Mouse (Mus musculus) erythroid progenitor cell, adult 5-6 weeks (primary cell): ENCODE data around the gene Rere. TPM values are rescaled to one million over a fixed set of nuclear protein-coding genes. Genes with fewer than 3 reads are reported as not detected.
"Not testable (repeated sequence)": the region's sequence is repeated elsewhere in the genome, so short reads cannot be mapped to it uniquely, and the experiment has no call there.

Source experiments
- ATAC-seq: replicated peaks from 2 replicates; pipeline ENCODE4 v1.8.0; 2016; ENCODE audit warnings: moderate number of reproducible peaks, mild to moderate bottlenecking, moderate TSS enrichment, inconsistent platforms; ENCODE audit not compliant: poor library complexity, low FRiP score, severe bottlenecking
- total RNA-seq, 2 experiments: library from RNA; stranded (forward) in 1 of 2; stranded (reverse) in 1 of 2; fragments of 150-400 nt in 1 of 2; fragments of 186-747, 209-891 nt in 1 of 2; gene quantifications; 2 replicates each; pipeline versions ENCODE4 v1.2.3 to v1.2.4; 2015 to 2017; ENCODE audit warnings: low replicate concordance in 2 of 2

Gene Rere
- total RNA-seq, 2 experiments from 2014 or later = 5.5 to 31.0 TPM

DNA sequence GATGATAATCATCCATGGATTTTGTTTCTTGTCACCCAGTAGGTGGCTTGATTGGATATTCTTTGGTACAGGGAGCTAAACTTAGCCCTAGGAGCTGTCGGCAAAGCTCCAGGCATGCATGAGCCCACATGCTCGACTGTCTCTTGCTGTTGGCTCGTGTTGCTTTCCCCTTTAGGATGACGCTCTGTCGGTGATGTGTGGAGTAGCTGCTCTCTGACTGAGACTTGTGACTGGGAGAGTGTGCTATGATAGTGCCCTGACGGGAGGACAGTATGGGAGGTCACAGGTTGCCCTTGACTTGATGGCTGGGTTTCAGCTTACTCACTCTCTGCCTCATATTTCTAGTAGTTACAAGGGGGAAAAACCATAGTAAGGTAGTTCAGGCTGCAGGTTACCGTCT lies 192.6 kb downstream of the Rere start:
- no peak for ATAC-seq

DNA sequence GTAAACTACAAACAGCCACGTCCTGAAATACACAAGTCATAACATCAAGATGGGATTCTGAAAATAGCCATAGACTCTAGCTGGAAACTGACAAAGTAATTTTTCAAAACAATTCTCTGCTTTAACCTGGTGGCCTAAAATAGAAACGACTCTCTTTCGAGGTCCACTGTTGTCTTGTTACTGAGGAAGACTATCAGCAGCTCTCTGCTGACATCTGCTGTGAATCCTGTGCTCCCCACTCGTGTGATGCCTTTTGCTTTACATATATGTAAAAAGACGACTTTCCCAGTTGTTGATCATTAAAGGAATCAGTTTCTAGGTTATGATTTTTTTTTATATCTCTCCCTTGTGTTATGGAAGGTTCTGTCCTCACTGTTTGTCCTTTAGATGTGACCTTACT lies 194.8 kb downstream of the Rere start:
- no peak for ATAC-seq

- ATAC-seq = no peak
Measured at GRCm38 (mm10) chr4:150478006-150478405, 196.6 kb downstream of the Rere start.

DNA sequence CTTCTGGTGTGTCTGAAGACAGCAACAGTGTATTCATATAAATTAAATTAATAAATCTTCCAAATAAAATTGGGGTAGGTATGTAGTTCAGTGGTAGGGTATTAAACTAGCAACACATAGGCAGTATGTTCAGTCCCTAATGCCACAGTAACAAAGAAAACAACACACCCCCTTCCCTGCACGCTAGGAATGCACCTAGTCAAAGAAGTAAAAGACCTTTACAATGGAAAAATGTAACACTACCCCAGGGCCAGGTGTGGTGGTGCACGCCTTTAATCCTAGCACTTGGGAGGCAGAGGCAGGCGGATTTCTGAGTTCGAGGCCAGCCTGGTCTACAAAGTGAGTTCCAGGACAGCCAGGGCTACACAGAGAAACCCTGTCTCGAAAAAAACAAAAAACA lies 201.6 kb downstream of the Rere start:
- ATAC-seq = not testable (repeated sequence)

DNA sequence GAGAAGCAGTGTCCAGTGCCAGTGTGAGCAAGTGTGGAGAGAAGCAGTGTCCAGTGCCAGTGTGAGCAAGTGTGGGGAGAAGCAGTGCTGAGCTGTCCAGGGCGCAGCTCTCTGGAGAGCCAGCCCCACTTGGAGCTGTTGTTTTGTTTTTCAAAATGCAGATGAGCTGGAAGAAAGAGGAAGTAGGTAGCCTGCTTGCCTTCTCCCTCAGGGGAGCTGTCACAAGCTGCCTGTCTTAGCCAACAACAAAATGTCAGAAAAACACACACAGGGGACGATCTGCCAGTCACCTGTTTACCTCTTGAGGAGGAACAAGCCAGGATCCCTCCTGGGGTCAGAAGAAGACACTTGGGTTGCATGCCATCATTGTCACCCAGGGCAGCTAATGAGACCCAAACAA lies 204.7 kb downstream of the Rere start:
- ATAC-seq = no peak

- ATAC-seq = no peak
Measured at GRCm38 (mm10) chr4:150487109-150487508, 205.7 kb downstream of the Rere start.

DNA sequence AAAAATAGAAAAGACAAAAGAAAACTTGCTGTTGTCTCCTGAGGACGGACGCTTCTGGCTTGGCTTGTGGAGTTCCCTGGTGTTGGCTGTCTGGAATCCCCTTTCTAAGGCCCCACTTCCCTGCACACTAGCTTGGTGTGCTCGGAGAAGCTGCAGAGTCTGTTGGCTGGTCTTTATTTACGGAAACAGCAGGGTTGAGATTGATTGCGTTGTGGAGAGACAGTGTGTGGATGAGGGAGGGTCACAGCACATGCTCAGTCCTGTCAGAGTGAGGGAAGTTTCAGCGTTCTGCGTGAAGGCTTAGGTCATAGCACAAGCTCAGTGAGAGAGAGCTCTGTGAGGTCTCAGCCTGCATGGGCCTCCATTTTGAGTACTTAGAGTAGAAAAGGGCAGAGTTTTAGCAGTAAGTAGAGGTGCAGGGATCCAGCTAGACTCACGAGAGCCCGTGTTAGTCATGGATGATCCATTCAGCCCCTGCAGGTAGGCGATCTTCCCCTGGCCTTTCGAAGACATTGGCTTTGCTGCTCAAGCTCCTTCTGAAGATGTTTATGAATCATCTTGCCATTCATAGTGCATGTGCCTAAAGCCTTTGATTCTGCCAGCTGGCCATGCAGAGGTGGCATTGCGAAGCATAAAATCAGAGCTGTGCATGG lies 206.8 kb downstream of the Rere start:
- ATAC-seq = no peak; the same call in 1 of the 2 replicates

- no peak for ATAC-seq
Measured at GRCm38 (mm10) chr4:150488767-150489166, 207.3 kb downstream of the Rere start.

DNA sequence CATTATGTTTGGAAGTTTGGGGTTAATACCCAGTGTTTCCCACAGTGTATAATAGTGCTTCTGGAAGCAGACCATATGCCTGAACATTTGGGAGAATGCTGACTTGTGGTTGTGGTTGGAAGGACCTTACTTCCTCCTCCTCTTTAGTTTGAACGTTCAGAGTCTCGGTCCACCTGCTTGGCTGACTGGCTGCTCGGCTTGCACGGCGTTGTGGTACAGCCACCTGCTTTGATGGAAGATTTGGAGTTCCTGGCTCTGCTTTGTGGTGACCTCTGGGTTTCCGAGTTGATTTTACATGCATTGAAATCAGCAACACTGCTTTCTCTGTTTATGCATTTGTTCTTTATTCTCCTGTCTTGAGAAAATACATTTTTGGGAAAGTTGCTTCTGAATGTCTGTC lies 208.6 kb downstream of the Rere start:
- no peak for ATAC-seq

GRCm38 (mm10) chr4:150491710-150492109 lies 210.3 kb downstream of the Rere start:
- ATAC-seq = no peak

GRCm38 (mm10) chr4:150493258-150493937 lies 212.0 kb downstream of the Rere start:
- no peak for ATAC-seq

- ATAC-seq = not testable (repeated sequence)
Measured at GRCm38 (mm10) chr4:150493938-150494330, 212.5 kb downstream of the Rere start.

GRCm38 (mm10) chr4:150495568-150495967 lies 214.1 kb downstream of the Rere start:
- no peak for ATAC-seq

GRCm38 (mm10) chr4:150504304-150505021 lies 223.0 kb downstream of the Rere start:
- ATAC-seq = no peak

GRCm38 (mm10) chr4:150509026-150509712 lies 227.7 kb downstream of the Rere start:
- no peak for ATAC-seq

DNA sequence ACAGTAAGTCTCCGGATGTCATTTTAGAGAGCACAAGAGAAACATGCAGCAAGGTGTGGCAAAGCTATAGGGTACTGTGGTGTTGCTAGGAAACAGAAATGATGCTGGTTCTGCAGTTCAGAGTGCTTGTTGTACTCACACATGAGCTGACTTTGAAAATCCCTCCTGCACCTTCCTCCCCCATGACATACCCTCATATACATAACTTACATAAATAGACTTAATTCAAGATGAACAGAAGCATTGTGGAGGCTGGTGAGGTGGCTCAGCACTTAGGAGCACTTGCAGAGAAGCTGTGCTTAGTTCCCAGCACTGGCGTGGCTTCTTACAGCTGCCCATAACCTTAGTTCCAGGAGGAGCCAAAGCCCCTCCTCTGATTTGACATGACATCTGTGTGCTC lies 228.6 kb downstream of the Rere start:
- ATAC-seq = no peak

DNA sequence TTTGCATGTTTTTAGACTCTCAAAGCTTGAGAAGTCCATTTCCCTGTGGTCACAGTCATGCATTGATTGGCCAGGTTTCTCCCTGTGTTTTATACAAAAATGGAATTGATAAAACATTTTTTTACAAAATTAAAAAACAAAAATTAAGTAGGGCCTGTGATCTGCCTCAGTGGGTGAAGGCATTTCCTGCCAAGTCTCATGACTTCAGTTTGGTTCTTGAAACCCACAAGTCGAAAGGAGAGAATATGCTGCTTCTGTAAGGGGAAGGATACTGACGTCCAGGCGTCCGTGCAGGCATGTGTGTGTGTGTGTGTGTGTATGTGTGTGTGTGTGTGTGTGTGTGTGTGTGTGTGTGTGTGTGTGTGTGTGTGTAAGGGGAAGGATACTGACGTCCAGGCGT lies 231.9 kb downstream of the Rere start:
- ATAC-seq = not testable (repeated sequence)

DNA sequence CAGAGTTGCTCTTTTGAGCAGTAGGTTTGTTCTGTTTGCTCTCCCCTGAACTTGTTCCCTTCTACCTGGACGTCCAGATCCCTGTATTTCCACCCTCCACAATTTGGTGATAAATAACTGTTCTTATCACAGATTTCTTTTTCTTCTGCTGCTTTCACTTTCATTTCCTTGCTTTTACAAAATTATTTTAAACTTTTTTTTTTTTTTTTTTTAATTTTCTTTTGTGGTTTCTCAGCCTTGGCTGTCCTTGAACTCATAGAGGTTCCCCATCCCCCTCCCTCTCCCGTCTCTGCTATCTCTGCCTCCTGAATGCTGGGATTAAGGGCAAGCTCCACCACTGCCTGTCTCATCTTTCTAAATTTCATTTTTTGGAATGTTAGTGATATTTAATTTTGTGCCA lies 234.8 kb downstream of the Rere start:
- no peak for ATAC-seq

DNA sequence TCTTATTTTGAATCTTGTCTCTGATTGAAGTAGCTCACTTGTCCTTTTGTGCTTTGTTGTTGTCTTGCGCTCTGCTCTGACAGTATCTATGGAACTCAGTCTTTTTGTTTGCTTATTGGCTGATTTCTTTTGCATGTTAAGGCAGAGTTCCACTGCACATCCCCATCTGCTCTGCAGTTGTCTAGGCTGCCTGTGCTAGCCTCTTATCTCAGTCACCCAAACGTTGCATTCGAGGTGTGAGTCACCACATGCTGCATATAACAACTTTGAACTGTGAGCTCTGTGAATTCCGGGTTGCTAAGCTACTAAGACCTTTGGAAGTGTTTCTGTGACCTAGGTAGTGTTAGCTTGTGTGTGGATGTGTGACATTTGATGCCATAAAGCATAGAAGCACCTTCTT lies 235.9 kb downstream of the Rere start:
- peak; percentile 92 for ATAC-seq

- ATAC-seq = peak; percentile 80
Measured at GRCm38 (mm10) chr4:150518826-150519225, 237.4 kb downstream of the Rere start.
